Mouse (Mus musculus) E14TG2a.4 (cell line): Measurements from ENCODE around the gene Ide.

ENCODE experiments used
- H3K27me3 ChIP-seq: 2 replicates; pipeline ENCODE4 v1.6.1; 2014; ENCODE audit warnings: low read length, control low read depth; ENCODE audit not compliant: insufficient read depth
- H3K36me3 ChIP-seq: 2 replicates; pipeline ENCODE4 v1.6.1; 2014; ENCODE audit warnings: low read length, control low read depth; ENCODE audit not compliant: insufficient read depth
- H3K4me1 ChIP-seq: replicated peaks from 2 replicates; pipeline ENCODE4 v1.6.1; 2014; ENCODE audit warnings: low read depth, low read length, control low read depth
- H3K4me3 ChIP-seq: replicated peaks from 2 replicates; pipeline ENCODE4 v1.5.1; 2014; ENCODE audit warnings: mild to moderate bottlenecking, low read length
- H3K9me3 ChIP-seq: 2 replicates; pipeline ENCODE4 v1.6.1; 2014; ENCODE audit warnings: low read length, control low read depth
- CTCF ChIP-seq: conservative IDR thresholded peaks from 2 replicates; pipeline ENCODE4 v1.5.1; 2014; ENCODE audit warnings: low read length
- NANOG ChIP-seq: IDR thresholded peaks from 2 replicates; pipeline ENCODE4 v1.6.1; 2014; ENCODE audit warnings: borderline replicate concordance, low read length, mixed read lengths
- POU5F1 ChIP-seq: IDR thresholded peaks from 2 replicates; pipeline ENCODE4 v1.6.1; 2014; ENCODE audit warnings: low read length, borderline replicate concordance

The Ide gene

DNA sequence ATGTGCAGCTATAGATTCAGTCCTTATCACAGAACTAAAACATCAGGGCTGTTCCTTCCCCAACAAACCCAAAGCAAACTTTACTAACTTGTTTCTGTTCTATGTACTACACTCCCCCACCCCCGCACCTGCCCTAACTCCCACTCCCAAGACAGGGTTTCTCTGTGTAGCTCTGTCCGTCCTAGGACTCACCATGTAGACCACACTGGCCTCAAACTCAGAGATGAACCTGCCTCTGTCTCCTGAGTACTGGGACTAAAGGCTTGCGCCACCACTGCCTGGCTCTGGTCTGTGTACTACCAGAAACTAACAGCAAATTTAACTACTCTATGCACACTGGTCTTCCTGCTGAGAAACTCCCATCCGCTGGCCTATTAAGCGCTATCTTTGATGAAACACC is 32.8 kb downstream of the Ide start:
- H3K9me3 ChIP-seq: no peaks in the 10 kb centered on the region
- H3K27me3 ChIP-seq: no peaks in the 10 kb centered on the region
- TF ChIP-seq NANOG (no peak), POU5F1 (no peak), CTCF (no peak)
- H3K4me1 ChIP-seq: 0 out of 2 replicates have a peak, but pooled peaks cover 2% of the 10 kb centered on the region
- no peak overlapping the region for H3K4me3 ChIP-seq
- peaks cover 83% of the 10 kb centered on the region for H3K36me3 ChIP-seq

DNA sequence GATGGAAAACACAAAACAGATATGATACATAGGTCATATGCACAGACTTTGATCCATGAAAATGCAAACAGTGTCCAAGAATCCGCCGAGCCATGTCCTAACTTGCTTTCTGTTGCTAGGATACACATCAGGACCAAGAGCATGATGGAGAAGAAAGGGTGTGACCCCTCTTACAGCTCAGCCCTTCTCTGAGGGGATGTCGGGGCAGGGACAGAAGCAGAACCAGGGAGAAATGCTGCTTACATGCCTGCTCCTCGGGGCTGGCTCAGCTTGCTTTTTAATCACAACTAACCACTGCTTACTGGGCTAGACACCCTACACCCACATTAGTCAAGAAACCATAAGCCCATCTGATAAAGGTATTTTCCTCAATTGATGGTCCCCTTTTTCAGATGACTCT is 33.6 kb downstream of the Ide start:
- H3K27me3 ChIP-seq: no peaks in the 10 kb centered on the region
- H3K4me3 ChIP-seq: no peak overlapping the region
- no peaks in the 10 kb centered on the region for H3K9me3 ChIP-seq
- 0 out of 2 replicates have a peak, but pooled peaks cover 2% of the 10 kb centered on the region for H3K4me1 ChIP-seq
- no peak for TF ChIP-seq POU5F1
- no peak for TF ChIP-seq CTCF
- no peak for TF ChIP-seq NANOG
- H3K36me3 ChIP-seq: peaks cover 74% of the 10 kb centered on the region

DNA sequence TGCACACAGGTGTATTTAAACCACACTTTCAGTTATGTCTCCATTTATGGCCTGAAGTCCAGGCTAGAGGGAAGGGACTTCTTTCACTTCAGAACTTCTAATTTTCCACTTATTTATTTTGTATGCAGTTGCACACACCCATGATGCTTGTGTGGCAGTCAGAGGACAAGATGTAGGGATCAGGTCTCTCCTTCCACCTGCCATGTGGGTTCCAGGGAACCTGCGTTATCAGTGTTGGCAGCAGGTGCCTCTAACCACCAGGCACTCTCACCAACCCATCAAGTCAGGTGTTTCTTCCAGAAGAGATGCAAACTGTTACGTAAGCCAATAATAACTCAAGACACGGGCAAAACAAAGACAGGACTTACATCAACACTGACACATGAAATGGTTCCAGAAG is 35.9 kb downstream of the Ide start:
- TF ChIP-seq CTCF: no peak
- no peak for TF ChIP-seq POU5F1
- TF ChIP-seq NANOG: no peak
- Histone ChIP-seq H3K36me3 (peaks cover 70% of the 10 kb centered on the region), H3K9me3 (no peaks in the 10 kb centered on the region), H3K4me3 (no peak overlapping the region), H3K4me1 (0 out of 2 replicates have a peak, but pooled peaks cover 2% of the 10 kb centered on the region), H3K27me3 (no peaks in the 10 kb centered on the region)

DNA sequence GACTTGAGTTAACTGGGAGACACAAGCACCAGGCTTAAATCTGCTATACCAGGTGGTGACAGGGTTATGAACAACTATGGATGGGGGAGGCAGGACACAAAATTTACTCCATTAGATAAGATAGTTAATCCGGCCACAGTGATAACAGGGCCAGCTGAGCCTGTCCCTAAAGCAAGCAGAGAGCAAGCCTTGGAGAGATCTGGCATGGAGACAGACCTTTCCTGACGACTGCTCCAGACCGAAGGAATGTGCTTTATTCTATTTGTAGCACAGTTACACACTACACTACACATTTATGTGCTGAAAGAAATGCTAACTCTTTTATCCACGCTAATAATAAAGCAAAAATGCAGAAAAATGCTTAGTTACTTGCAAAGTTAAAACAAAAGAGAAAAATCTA is 46.0 kb downstream of the Ide start:
- no peaks in the 10 kb centered on the region for H3K9me3 ChIP-seq
- no peak for TF ChIP-seq CTCF
- no peak for TF ChIP-seq NANOG
- TF ChIP-seq POU5F1: no peak
- H3K36me3 ChIP-seq: peaks cover 86% of the 10 kb centered on the region
- no peaks in the 10 kb centered on the region for H3K27me3 ChIP-seq
- no peak overlapping the region for H3K4me3 ChIP-seq
- H3K4me1 ChIP-seq: peaks cover 2% of the 10 kb centered on the region; the same call in 1 of the 2 replicates

DNA sequence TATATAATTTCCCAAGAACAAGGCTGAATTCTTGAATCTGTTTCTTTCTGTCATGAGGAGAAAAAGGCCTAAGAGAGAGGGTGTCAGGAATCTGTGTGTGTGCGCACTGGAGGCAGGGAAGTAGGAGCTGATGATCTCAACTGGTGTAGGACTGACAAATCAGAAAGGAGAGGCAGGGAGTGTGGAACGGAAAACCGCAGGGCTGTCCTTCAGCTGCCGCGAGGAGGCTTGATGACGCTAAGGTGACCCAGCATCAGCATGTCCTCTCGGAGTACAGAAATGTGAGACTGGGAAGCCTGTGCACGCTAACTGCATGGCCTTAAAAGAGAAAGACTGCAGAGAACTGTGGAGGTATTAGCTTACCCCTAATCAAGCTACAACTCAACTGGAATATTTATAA is 46.7 kb downstream of the Ide start:
- Histone ChIP-seq H3K4me1 (peaks cover 2% of the 10 kb centered on the region; the same call in 1 of the 2 replicates), H3K4me3 (no peak overlapping the region), H3K27me3 (no peaks in the 10 kb centered on the region), H3K36me3 (peaks cover 86% of the 10 kb centered on the region), H3K9me3 (no peaks in the 10 kb centered on the region)
- TF ChIP-seq CTCF (no peak), NANOG (no peak), POU5F1 (no peak)

DNA sequence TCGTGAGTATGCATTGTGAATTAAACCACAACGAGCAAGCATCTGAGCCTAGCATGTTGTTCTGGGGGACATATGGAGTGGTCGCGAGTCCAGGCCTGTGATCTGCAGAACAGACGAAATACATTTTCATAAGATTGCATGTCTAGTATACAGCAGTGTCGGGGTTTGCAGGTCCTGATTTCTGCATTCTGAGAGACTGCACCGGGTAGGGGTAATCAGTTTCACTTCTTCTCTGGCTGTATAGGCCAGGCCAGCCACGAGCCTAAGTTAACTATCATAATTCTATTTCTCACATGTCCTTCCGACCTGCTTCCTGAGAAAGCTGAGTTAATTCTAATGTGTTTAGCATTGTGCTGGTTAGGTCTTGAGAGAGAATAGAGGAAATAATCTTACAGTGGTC is 52.9 kb downstream of the Ide start:
- no peaks in the 10 kb centered on the region for H3K27me3 ChIP-seq
- no peak overlapping the region for H3K4me3 ChIP-seq
- no peak for TF ChIP-seq NANOG
- TF ChIP-seq CTCF: no peak
- no peaks in the 10 kb centered on the region for H3K9me3 ChIP-seq
- H3K36me3 ChIP-seq: peaks cover 99% of the 10 kb centered on the region
- 0 out of 2 replicates have a peak, but pooled peaks cover 2% of the 10 kb centered on the region for H3K4me1 ChIP-seq

DNA sequence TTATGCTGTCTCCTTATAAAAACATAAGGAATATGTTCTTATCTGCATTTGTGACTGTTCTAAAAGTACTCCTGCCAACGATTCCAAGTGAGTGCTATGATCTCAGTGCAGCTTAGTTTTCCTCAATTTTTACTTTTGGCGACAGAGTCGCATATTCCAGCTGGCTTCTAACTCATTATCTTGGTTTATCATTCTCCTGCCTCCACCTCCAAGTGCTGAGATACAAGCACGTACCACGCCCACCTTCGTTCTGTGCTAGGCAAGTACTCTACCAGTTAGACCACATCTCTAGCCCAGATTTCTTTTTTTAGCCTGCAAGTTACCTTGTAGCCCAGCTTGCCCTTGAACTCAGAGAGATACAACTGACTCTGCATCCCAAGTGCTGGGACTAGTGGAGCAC is 54.5 kb downstream of the Ide start:
- Histone ChIP-seq H3K4me1 (no peaks in the 10 kb centered on the region), H3K4me3 (no peak overlapping the region), H3K36me3 (peaks cover 99% of the 10 kb centered on the region), H3K9me3 (no peaks in the 10 kb centered on the region), H3K27me3 (no peaks in the 10 kb centered on the region)
- TF ChIP-seq POU5F1 (no peak), CTCF (no peak), NANOG (no peak)

DNA sequence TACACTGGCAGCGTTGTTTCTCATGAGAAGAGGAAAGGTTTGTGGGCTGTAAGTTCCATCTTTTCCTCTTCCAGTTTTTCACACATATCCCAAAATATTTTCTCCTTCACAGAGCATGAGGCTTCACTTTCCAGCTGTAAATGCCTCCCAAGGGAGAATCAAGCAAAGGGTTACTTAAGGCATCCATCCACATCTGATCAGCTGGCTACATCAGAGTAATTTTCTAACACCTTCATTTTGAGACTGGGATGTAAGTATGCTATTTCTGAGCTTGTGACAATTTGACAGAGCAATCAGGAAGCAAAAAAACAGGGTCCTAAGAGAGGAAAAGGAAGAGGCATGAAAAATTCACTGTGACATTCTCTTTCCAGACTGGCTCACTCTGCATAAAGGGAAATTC is 55.9 kb downstream of the Ide start:
- H3K36me3 ChIP-seq: peaks cover 100% of the 10 kb centered on the region
- no peak for TF ChIP-seq CTCF
- no peak for TF ChIP-seq POU5F1
- no peak for TF ChIP-seq NANOG
- H3K4me1 ChIP-seq: no peaks in the 10 kb centered on the region
- no peaks in the 10 kb centered on the region for H3K27me3 ChIP-seq
- H3K4me3 ChIP-seq: no peak overlapping the region
- no peaks in the 10 kb centered on the region for H3K9me3 ChIP-seq

DNA sequence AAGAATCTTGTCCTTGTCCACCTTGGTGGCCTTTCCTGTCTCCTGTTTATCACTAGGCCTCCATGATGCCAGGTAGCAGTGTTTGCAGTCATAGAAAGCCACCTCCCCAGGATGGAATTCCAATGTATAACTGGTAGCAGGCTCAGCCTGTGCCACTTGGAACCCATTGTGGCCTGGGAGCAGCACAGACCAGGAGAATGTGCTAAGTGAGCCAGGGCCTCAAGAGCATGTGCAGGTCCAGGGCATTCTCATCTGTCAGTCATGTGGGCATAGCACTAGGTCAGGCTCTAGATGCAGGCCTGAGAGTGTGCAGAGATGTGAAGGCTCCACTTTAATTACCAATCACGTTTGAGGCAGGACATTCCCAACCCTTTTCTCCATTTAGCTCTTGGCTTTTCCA is 58.5 kb downstream of the Ide start:
- peaks cover 100% of the 10 kb centered on the region for H3K36me3 ChIP-seq
- no peak overlapping the region for H3K4me3 ChIP-seq
- no peaks in the 10 kb centered on the region for H3K27me3 ChIP-seq
- H3K9me3 ChIP-seq: no peaks in the 10 kb centered on the region
- H3K4me1 ChIP-seq: no peaks in the 10 kb centered on the region
- no peak for TF ChIP-seq POU5F1
- TF ChIP-seq NANOG: no peak
- no peak for TF ChIP-seq CTCF
